Mouse (Mus musculus) R1 (cell line): ENCODE measurements around the gene Gm8122.
A peak's percentile ranks its signal among the peaks of the same experiment; 100 is the strongest.
"Not testable (repeated sequence)": the region's sequence is repeated elsewhere in the genome, so short reads cannot be mapped to it uniquely, and the experiment has no call there.

ENCODE experiments used
- DNase-seq: peaks from one replicate; pipeline ENCODE4 v3.0.0-alpha.2; 2018; ENCODE audit warnings: low read depth, low spot score

Gm8122 gene

DNA sequence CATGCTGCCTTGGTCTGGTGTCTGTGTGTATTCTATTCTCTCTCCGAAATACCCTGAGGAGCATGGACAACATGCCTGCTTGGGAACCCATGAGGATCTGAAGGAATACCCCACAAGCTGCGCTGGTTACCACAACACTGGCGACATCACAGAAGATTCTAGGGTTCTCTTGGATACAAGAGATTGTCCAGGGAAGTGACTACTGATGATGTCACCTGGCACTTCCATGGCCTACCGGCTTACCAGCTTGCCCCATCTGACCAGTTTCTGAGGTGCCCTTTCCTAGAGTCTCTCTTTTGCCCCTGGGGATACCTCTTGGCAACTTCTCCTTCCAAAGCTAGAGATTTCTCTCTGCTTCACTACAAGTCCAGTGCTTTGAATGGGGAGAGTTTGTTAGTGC is at the start of gene Gm8122:
Gm8122 (minus strand) TSS at position 101 of the 400 bp plus-strand sequence.
- not testable (repeated sequence) for DNase-seq

DNA sequence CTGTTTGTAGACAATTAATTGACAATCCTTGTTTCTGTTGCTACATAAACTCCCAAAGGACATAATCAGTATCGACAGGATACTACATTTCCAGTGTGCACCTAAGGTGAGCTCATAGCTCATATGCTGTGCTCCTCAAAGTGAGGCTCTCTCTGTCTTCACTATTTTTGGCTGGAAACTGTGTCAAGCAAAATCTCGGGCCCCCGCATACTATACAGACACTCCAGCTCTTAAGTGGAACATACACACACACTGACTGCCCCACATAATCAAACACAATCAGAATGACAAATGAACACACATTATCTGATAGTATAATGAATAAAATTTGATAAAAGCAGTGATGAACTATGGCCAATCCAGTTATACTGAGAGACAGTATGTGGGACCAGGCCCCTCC is 43.6 kb upstream of the Gm8122 start:
- not testable (repeated sequence) for DNase-seq

DNA sequence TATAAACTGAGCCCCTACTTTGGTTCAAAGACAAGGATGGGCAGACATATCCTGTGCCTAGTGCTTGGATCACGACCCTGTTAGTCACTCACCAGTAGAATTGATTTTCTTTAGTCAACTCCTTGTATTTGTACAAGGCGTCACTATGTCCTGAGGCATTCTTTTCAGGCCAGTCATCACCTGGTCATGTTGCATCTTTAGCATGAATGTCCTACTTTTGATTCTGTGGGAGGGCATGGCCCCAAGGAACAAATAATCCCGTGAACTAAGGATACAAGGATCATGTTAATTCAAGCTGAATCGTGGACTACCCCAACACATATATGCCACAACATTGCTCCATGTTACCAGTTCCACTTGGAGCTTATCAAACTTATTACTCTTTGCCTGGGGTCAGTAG is 43.0 kb upstream of the Gm8122 start:
- not testable (repeated sequence) for DNase-seq

DNA sequence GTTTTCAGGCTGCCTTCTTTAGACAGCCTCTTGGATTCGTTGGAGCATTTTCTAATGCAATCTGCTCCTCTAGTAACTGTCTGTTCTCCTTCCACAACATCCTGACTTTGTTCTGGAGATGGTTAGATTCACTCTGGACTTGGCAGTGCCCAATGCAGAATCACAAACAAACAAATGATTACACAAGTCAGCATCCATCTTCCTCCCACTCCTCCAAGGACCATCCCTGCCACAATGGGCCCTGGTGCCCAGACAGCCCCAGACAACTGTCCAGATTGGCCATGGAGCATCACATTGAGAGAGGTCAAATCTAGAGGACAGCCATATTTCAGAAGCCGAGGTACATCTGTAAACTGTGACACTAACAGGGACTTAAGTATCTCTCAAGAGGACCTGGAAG is 42.4 kb upstream of the Gm8122 start:
- DNase-seq = peak; percentile 0

DNA sequence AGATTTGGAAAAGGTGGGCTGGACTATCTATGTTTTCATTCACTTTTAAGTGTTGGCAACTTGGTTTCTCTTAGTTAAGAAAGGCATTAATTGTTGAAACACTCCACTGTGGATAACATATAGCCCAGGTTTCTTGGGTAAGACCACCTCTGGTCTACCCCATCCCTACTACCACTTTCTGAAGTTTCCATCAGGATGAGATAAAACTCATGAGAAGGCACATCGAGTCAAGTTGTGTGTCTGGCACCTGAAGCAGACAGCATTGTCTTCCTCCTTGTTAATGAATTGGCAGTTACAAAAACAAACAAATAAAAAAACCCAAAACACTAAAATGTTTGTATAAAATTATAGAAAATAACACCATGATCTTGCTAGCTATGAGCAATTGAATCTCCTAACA is 40.6 kb upstream of the Gm8122 start:
- DNase-seq = not testable (repeated sequence)

DNA sequence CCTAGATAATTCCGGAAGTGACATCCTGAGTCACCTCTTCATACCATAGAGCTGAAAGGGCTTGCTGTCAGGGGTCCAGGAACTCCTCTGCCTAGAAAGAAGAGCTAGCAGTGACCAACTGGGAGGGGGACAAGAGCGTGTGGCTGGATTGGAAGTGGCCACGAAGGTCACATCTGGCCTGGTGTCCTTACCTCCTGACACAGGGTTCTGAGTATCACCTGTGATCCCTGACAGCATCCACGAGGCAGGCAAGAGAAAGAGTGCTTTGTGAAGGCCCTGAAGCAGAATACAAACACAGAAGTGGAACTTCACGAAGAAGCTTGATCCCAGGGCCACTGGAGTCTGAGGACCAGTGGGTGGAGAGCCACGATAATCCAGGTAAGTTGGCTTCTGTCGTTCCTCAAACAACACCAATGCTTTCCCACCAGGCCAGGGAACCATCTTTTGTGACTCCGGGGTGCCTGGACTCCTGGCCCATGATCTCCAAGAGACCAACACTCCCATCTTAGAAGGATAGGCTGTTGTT is 39.9 kb upstream of the Gm8122 start, which contains the start of gene Gm9732:
Gm9732 (plus strand) TSS at position 51 of the 526 bp plus-strand sequence.
- DNase-seq = peak; percentile 7

DNA sequence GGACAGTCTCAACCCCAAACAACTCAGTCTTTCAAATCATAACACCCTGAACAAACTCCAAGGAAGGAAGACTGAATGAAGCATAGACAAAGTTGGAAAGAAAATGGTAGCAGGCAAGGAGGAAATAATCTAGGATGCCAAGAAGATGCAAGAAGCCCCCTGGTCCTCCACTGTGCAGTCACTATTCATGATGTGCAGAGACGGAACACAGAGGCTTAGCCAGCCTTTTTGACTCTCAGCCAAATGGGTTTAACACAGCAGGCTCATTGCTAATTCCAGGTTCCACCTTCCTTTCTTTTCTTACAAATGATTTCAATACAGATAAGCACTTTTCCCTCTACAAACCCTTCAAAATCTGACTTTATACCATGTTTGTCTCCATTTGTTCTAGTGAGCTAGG is 38.1 kb upstream of the Gm8122 start:
- DNase-seq = not testable (repeated sequence)

DNA sequence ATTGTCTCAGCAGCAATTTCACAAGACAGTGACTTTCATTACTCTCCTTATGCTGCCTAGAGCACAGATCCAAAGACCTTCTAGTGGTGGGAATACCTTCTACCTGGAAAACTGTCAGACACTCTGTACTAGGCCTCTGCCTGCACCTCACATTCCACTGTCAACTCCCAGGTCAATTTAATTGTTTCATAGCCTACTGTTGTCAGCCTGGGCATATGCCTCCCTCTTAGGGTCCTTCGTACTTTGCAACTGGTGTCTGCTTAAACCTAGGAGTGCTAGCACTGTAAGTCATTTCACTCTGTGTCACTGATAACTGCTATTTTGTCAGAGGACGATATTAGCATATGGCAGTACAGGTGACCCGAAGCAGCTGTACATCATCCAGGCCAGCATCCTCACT is 34.1 kb upstream of the Gm8122 start:
- not testable (repeated sequence) for DNase-seq

DNA sequence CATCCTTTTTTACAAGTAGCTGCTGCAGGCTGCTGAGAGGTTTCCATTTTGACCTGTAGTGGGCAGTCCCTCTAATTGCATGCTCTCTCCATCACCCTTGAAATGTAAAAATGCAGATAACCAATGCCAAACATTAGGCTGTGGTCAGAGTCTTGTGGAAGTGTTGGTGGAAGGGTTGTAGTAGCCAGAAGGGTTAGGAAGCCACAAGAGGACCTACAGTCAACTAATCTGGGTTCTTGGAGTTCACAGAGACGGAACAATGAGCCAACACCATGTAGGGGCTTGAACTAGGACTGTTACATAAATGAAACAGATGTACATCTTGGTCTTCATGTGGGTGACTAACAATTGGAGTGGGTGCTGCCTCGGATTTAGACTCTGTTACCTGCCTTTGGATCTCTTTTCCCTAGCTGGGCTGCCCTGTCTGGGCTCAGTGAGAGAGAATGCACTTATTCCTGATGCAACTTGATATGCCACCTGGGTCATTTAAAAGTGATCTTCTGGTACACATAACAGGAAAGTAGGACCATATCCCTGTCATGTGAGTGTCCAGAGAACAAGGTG is 33.5 kb upstream of the Gm8122 start:
- not testable (repeated sequence) for DNase-seq

DNA sequence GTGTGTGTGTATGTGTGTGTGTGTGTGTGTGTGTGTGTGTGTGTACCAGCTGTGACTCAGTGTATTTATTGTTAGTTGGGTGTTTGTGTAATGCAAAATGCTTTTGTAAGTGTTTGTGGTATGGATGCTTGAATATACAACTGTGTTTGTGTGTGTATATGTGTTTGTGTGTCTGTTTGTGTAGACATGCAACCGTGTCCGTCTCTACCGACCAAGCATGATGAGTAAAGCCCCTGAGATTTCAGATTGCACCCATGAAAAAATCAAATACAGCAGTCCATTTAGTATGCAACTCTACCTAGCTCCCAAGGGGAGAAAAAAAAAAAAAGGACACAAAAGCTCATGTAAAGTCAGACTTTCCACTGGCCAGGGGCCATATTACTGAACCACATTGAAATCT is 28.3 kb upstream of the Gm8122 start:
- DNase-seq = not testable (repeated sequence)

DNA sequence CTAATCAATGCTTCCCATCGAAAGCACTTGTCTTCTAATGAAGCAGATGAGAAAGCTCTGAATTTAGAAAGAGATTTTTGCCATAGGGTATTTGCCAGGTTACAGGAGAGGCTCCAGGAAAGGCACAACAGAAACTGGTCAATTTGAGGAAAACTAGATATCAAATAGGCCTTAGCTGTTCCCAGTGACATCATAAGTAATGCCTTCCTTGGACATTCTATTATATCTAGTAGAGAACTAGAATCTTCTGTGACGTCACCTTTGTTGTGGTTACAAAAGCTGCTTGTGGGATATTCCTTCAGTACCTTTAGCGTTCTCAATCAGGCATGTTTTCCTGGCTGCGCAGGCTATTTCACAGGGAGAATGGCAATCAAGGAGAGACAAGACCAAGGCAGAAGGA is 23.2 kb upstream of the Gm8122 start, which contains the start of gene Gm8126:
Gm8126 (plus strand) TSS at position 301 of the 400 bp plus-strand sequence.
- not testable (repeated sequence) for DNase-seq

DNA sequence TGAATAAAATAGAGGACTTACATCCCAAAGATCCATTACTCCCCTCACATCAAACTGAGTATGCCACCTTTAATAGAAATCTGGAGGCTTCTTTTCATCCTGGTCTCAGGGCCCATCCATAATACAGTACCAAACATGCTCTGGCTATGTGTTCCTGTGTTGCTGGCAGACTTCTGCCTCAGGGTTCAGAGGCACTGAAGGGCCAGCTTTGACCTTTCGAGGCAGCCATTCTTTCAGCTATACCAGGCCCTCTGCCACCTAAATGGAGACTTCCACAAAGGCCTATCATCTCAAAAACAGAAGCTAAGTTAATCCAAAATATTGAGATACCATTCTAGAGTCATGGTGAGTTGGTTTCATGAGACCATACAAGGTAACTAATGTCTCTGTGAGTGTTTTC is 21.4 kb upstream of the Gm8122 start:
- DNase-seq = not testable (repeated sequence)

DNA sequence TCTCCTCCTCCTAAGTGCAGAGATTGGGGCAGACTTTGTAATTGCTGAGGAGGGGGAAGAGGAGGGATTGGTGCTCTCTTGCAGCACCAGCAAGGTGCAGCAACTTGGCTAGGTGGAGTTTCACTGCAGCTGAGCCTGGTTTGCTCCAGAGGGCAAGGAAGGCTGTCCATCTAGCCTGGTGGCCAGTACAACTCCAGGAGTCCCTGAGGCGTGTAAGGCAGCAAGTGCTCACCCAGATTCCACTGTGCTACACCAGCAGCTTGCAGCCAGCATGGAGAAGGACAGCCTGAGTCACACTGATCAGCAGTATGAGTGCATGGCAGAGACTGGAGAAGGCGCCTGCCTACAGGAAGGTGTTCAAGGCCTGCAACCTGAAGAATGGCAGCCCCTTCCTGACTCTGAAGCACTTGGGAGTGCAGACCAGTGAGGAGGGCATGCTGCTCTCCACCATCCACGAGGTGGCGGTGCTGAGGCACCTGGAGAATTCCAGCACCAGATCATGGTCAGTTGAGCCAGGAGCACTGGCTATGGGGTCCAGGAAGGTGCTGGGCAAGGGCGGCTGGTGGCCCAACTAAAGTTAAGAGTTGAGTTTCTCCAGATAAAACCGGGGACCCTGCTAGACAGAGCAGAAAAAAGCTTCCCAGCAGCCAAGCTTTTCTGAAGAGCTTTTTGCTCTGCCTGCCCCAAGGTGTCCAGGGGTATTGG is 15.6 kb upstream of the Gm8122 start:
- DNase-seq = not testable (repeated sequence)

DNA sequence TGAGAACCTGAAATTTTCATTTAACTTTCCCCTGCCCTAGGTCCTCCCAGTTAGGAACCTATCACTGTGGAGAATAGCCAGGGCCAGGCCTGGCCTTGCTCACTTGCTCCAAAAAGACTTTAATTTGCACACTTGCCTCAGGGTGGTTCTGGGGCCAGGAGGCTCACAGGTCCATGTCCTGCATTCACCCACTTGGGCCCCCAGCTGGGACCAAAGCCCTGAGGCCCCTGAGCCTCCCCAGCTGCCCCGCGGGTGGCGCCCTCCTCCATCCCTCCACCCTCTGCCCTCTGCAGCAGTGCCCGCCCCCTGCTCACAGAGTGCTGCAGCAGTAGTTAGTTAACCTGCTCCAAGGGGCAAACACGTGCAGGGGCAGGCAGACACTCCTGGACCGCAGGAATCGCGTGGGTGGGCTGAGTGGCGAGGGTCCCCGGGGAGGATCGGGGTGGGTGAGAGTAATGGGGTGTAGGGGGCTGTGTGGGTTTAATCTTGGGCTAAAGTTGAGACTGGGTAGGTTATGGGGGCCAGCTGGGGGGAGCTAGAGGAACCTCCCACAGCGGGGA is 14.6 kb upstream of the Gm8122 start:
- DNase-seq = not testable (repeated sequence)

DNA sequence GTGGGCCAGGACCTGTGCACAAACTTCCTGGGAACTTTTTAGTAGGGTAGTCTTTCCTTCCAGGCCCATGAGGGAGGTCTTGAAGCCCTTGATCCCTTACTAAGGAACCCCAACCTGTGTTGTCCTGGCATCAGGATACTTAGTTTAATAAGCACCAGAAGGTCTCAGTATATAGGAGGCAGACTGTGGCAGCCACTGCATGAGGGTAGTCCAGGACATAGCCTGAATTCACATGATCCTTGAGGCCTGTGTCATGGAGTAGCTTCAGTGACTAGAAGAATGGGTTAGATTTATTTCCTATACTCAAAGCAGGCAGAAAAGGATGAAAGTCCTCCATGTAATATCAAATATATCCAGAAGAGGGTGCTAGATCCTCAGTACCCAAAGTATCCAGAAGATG is 2.7 kb upstream of the Gm8122 start:
- DNase-seq = not testable (repeated sequence)
